Mouse (Mus musculus): Measurements from ENCODE around the gene Zfp644.
A peak's percentile ranks its signal among the peaks of the same experiment; 100 is the strongest.

Zfp644 gene

GRCm38 (mm10) chr5:106594388-106594787, 102.7 kb downstream of the Zfp644 start:
- DNase-seq (ENCODE audit: low spot score): no peak

GRCm38 (mm10) chr5:106590686-106591085, 106.4 kb downstream of the Zfp644 start:
- DNase-seq (ENCODE audit: low spot score): no peak

DNA sequence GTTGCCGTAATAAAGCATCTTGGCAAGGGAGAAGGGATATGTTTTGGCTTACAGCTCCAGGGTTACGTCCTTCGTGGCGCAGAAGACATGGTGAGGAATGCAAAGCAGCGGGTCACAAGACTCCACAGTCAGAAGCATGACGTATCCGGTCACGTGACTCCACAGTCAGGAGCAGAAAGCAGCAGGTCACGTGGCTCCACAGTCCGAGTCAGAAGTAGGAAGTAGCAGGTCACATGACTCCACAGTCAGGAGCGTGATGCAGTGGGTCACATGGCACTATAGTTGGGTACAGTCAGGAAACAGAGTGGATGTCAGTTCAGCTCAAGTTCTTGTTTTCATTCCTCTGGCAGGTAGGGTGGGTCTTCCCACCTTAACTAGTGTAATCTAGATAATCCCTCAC, 107.4 kb downstream of the Zfp644 start:
- DNase-seq (ENCODE audit: low spot score): no peak

- no peak for DNase-seq (ENCODE audit: low spot score)
These were observed 108.1 kb downstream of the Zfp644 start for GRCm38 (mm10) chr5:106589006-106589405.

DNA sequence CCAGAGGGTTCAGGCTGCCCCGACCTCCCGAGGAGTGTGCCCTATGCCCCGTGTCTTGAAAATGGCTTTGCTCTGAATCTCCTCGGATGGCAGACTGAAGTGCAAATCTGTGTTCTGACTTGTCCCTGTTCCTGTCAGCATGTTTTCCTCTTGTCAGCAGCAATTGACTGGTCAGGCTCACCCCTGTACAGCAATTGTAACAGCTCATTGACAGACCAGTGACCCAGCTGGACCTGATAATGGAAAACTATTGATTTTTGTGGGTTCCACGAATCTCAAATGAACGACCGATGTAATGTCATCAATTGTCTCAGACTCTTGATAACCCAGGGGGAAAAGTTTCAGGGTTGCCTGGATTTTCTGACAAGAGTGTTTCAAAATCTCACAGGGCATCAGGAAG, 116.1 kb downstream of the Zfp644 start:
- DNase-seq (ENCODE audit: low spot score): no peak

- no peak for DNase-seq (ENCODE audit: low spot score)
These were observed 119.7 kb downstream of the Zfp644 start for GRCm38 (mm10) chr5:106577237-106577888.

DNA sequence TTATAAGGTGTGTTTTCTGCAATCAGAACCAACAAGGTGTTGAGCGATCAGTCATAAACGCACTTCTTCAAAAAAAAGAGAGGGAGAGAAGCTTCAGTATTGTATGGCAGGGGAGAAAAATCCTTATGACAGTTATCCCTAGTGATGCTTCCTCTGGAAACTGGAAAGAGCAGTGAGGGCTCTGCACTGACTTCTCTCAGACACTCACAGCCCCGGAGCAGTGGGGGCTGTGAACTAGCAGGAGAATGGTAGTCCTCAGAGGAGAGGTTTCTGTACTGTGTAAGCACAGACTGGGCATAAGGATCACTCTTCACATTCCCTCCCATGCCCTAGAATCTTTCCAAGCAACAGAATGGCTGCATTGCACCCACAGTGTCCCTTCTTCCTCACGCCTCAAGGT, 122.0 kb downstream of the Zfp644 start:
- DNase-seq (ENCODE audit: low spot score): no peak

GRCm38 (mm10) chr5:106574560-106574946, 122.5 kb downstream of the Zfp644 start:
- DNase-seq (ENCODE audit: low spot score): peak; percentile 80

GRCm38 (mm10) chr5:106573742-106574559, 123.1 kb downstream of the Zfp644 start:
- no peak for DNase-seq (ENCODE audit: low spot score)

All from yolk sac, embryonic 10.5 days (tissue).